Mouse (Mus musculus) cortical plate, adult 2 months (tissue): ENCODE data around the gene Olfr628. TPM values are rescaled to one million over a fixed set of nuclear protein-coding genes. Genes with fewer than 3 reads are reported as not detected.
"Not testable (repeated sequence)": the region's sequence is repeated elsewhere in the genome, so short reads cannot be mapped to it uniquely, and the experiment has no call there.

Experiments used
- H3K27ac ChIP-seq: fragments of 200-500 bp; 2 replicates; pipeline ENCODE4 v1.5.1; 2012; ENCODE audit warnings: low read length, control low read depth, inconsistent platforms; ENCODE audit not compliant: insufficient read depth
- H3K4me1 ChIP-seq: fragments of 200-500 bp; 2 replicates; pipeline ENCODE4 v1.6.1; 2011; ENCODE audit warnings: low read length; ENCODE audit not compliant: control insufficient read depth, insufficient read depth
- H3K4me3 ChIP-seq: fragments of 200-500 bp; 2 replicates; pipeline ENCODE4 v1.5.1; 2011; ENCODE audit warnings: mild to moderate bottlenecking, low read length, control low read depth; ENCODE audit not compliant: insufficient read depth
- CTCF ChIP-seq: fragments of 200-500 bp; IDR thresholded peaks from 2 replicates; pipeline ENCODE4 v1.5.1; 2011; ENCODE audit warnings: mild to moderate bottlenecking, control low read depth, low read length; ENCODE audit not compliant: insufficient read depth; ENCODE audit errors: extremely low read depth
- POLR2A ChIP-seq: fragments of 200-500 bp; IDR thresholded peaks from 2 replicates; pipeline ENCODE4 v1.6.1; 2011; ENCODE audit warnings: mild to moderate bottlenecking, low read length, control low read depth; ENCODE audit not compliant: insufficient read depth; ENCODE audit errors: extremely low read depth
- polyA plus RNA-seq: library from polyadenylated mRNA; depleted of rRNA; stranded (reverse); fragments of >200 nt; gene quantifications from 2 replicates; pipeline ENCODE4 v1.2.3, GENCODE M21; 2012; rRNA removed

Gene Olfr628
- polyA plus RNA-seq = not detected in 2 replicates

DNA sequence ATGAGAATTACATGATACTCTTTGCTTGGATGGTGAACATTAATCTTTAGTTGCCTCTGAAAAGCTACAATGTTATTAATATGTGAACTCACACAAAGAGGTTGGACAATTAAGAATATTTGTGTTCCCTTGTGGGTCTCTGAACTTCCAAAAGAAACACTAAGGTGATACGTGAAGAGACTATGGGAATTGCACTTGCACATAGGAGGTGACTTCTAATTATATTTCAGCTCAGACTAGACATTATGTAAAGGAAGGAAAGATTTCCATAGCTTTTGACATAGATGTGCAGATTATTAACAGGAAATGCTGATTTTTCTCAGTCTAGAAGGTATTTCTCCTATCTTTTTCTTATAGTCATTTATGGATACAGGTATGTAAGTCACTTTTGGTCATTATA lies at the start of gene Olfr628:
Gene Olfr628, plus strand, starts transcription at position 301 of the 400 bp plus-strand sequence.
- no peak for TF ChIP-seq POLR2A
- no peak for TF ChIP-seq CTCF
- H3K4me3 ChIP-seq = no peak within 1 kb of the TSS
- no peaks in the 10 kb centered on the region for H3K4me1 ChIP-seq

DNA sequence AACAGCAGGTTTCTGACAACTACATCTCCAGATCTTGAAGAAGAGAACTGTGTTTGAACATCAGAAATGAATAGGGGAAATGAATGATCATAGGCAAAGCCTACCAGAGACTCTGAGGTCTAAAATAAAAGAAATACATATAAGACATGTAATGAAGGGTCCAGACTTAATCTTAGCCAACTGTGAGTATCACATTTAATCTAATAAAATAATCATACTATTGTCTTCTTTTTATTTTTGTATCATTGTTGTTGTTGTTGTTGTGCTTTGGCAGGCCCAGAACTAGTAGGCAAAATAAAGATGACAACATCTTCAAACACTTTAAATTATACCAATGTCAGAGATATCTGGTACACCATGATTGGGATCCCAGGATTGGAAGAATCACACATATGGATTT lies 47.8 kb upstream of the Olfr628 start, which contains the start of gene Olfr625-ps1:
Gene Olfr625-ps1, plus strand, starts transcription at position 301 of the 400 bp plus-strand sequence.
- no peak for TF ChIP-seq CTCF
- no peak for TF ChIP-seq POLR2A
- H3K4me1 ChIP-seq = no peaks in the 10 kb centered on the region

More for the DNA sequence above, at the start of gene Olfr628:
- no peak within 1 kb of the TSS for H3K27ac ChIP-seq

DNA sequence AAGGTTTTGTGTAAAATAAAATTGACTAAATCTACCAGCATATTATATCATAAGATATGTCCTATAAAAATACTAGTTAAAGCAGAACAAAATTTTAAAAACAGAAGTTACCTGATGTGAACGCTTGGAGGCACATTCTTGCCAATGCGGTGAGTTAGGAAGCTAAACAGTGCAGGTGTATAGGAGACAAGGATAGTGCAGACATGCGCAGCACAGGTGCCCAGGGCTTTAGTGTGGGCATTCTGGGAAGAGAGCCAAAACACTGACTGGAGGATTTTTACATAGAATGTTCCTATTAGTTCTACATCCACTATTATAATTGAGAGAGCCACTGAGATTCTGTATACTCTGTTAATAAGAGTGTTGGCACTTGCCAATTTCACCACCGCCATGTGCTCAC lies 30.7 kb upstream of the Olfr628 start:
- H3K4me1 ChIP-seq = no peaks in the 10 kb centered on the region
- no peak overlapping the region for H3K4me3 ChIP-seq
- H3K27ac ChIP-seq = no peak overlapping the region
- no peak for TF ChIP-seq POLR2A
- TF ChIP-seq CTCF = no peak

More for the DNA sequence above, 47.8 kb upstream of the Olfr628 start, which contains the start of gene Olfr625-ps1:
- Histone ChIP-seq H3K4me3 (no peak within 1 kb of the TSS), H3K27ac (no peak within 1 kb of the TSS)

DNA sequence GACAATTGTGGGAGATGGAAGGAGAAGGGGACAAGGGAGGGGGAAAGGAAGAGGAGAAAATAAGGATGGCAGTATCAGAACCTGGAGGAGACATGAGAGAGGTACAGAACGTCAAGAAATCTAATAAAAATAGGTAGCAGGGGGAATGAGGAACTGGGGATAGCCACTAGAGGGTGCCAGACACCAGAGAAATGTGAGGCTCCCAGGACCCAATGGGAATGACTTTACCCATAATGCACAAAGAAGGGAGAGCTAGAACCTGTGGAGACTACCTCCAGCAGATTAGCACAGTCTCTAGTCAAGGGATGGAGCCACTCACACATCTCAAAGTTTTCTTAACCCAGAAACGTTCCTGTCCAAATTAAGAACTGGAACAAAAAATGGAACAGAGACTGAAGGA lies 18.1 kb upstream of the Olfr628 start:
- TF ChIP-seq POLR2A (no peak), CTCF (no peak)
- H3K27ac ChIP-seq = no peak overlapping the region
- H3K4me3 ChIP-seq = no peak overlapping the region
- H3K4me1 ChIP-seq = no peaks in the 10 kb centered on the region

DNA sequence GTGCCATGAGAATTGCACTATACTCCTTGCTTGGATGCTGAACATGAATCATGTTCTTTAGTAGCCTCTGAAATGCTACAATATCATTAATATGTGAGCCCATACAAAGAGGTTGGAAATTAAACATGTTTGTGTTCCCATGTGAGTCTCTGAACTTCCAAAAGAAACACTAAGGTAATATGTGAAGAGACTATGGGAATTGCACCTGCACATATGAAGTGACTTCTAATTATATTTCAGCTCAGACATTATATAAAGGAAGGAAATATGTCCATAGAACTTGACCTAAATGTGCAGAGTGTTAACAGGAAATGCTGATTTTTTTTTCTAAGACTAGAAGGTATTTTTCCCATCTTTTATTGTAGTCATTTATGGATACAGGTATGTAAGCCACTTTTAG lies 15.8 kb upstream of the Olfr628 start, which contains the start of gene Olfr243:
Gene Olfr243, plus strand, starts transcription at position 301 of the 400 bp plus-strand sequence.
- Histone ChIP-seq H3K4me3 (no peak within 1 kb of the TSS), H3K4me1 (no peaks in the 10 kb centered on the region), H3K27ac (no peak within 1 kb of the TSS)
- no peak for TF ChIP-seq CTCF
- no peak for TF ChIP-seq POLR2A

DNA sequence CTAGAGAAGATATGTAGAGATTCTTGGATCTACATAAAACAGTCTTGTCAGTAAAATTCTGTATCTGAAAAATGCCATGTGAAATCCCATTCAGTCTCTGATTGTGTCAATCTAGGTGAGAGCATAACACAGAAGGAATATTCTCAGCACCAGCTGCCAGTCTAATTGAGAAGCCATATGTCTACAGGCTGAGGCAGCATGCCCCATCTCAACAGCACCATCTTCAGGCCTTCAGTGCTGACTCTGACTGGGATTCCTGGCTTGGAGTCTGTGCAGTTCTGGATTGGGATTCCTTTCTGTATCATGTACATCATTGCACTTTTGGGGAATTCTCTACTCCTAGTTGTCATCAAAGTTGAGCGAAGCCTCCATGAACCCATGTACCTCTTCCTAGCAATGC lies 13.8 kb upstream of the Olfr628 start:
- H3K4me3 ChIP-seq, H3K27ac ChIP-seq, H3K4me1 ChIP-seq: not testable (repeated sequence)

DNA sequence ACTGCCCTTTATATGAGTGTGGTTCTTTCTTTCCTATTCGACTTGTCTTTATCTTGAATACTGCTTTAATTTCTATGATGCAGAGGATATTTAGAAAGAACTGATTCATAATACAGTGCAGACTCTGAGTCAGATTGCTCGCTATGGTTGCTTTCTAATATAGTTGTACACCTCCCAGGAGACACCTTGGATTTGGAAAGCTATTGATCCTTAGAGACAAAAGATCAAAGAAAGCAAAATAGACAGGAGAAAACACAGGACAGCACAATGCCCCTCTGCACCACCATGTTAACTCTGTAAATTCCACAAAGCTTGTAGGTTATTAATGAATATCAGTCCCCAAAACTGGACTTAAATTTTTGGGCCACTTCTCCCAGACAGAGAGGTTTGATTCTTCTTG lies 14.7 kb downstream of the Olfr628 start, which contains the start of gene Olfr629:
Gene Olfr629, minus strand, starts transcription at position 101 of the 400 bp plus-strand sequence.
- Histone ChIP-seq H3K4me1 (no peaks in the 10 kb centered on the region), H3K4me3 (no peak within 1 kb of the TSS), H3K27ac (no peak within 1 kb of the TSS)
- TF ChIP-seq CTCF = no peak
- TF ChIP-seq POLR2A = no peak

DNA sequence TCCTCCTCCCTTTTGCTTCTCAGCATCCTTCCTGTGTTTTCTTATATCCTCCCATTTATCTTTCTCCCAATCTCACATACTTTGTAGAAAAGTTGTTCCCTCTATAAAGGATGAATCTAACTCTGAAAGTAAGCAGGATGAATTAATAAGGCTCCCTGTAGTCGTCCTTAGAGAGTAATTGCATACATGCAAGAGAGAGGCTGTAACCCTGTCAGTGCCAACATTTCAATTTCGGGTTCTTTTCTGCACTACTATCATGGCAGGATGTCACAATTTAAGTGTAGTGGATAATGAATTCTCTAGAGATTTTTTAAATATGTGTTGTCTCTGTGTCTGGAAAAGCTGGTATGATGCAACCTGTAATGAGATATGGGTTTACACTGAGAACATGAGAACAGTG lies 27.1 kb downstream of the Olfr628 start, which contains the start of gene Olfr630:
Gene Olfr630, minus strand, starts transcription at position 101 of the 400 bp plus-strand sequence.
- H3K4me3 ChIP-seq = no peak within 1 kb of the TSS
- TF ChIP-seq CTCF (no peak), POLR2A (no peak)
- no peaks in the 10 kb centered on the region for H3K4me1 ChIP-seq
- no peak within 1 kb of the TSS for H3K27ac ChIP-seq

DNA sequence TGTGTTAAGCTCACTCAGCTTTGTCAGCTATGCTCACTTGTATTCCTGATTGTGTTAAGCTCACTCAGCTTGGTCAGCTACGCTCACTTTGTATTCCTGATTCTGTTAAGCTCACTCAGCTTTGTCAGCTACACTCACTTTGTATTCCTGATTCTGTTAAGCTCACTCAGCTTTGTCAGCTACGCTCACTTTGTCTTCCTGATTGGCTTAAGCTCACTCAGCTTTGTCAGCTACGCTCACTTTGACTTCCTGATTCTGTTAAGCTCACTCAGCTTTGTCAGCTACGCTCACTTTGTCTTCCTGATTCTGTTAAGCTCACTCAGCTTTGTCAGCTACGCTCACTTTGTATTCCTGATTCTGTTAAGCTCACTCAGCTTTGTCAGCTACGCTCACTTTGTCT lies 32.0 kb downstream of the Olfr628 start:
- H3K4me3 ChIP-seq, H3K4me1 ChIP-seq, H3K27ac ChIP-seq: not testable (repeated sequence)

DNA sequence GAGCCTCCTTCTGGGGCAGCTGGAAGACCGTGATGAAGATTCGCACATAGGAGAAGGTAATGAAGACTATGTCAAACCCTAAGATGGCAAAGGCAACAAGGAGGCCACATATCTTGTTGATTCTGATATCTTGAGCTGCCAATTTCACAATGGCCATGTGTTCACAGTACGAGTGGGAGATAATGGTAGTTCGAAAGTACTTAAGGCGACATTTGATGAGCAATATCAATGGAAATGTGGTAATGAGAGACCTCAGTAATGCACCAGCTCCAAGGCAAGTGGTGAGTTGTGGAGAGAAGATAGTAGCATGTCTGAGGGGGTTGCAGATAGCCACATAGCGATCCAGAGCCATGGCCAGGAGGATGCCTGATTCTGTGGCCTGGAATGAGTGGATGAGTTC lies 37.5 kb downstream of the Olfr628 start:
- not testable (repeated sequence) for H3K27ac ChIP-seq, H3K4me3 ChIP-seq, H3K4me1 ChIP-seq

DNA sequence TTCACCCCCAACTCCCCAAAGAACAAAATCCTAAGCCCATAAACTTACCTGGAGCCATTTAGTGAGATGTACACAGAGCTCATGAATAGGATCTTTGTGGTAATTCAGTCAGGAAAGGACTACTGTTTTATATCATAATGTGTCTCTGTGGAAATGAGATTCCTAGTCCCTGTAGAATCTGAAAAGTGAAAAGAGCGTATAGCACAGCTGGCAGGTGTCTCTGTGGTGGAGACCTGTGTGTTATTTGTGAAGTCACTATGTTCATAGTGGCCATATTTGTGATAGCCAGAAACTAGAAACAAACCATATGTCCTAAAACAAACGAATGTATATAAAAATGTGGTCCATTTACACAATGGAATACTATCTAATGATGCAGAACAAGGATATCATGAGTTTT lies 41.3 kb downstream of the Olfr628 start, which contains the start of gene Olfr69:
Gene Olfr69, minus strand, starts transcription at position 101 of the 400 bp plus-strand sequence.
- Histone ChIP-seq H3K4me3 (no peak within 1 kb of the TSS), H3K4me1 (no peaks in the 10 kb centered on the region), H3K27ac (no peak within 1 kb of the TSS)
- TF ChIP-seq CTCF = no peak
- no peak for TF ChIP-seq POLR2A

DNA sequence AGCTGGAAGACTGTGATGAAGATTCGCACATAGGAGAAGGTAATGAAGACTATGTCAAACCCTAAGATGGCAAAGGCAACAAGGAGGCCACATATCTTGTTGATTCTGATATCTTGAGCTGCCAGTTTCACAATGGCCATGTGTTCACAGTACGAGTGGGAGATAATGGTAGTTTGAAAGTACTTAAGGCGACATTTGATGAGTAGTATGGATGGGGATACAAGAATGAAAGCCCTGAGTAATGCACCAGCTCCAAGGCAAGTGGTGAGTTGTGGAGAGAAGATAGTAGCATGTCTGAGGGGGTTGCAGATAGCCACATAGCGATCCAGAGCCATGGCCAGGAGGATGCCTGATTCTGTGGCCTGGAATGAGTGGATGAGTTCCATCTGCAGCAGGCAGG lies 47.5 kb downstream of the Olfr628 start:
- H3K4me3 ChIP-seq, H3K27ac ChIP-seq, H3K4me1 ChIP-seq: not testable (repeated sequence)
